ENCODE assay signal across 13 mouse cellular contexts in the genomic region with DNA sequence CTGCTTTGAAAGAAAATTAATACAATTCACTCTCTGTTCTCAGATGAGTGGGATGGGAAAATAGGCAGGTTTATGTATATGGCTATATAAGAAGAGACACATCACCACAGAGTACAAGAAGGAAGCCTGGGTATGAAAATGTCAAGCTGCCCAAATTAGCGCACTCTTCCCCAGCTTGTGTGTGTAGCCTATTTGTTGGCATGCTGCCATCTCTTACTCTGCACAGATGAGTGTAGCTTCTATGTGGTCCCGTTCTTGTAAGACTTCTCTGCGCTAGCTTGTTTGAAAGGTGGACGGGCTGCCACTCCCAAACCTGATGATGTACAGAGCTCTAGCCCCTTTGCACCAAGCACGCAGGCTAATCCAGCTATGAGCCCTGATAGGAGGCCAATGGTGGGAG.
DNase-seq lines count a peak whose midpoint lies in the region; ATAC-seq and TF ChIP-seq lines count a peak whose summit lies in the region.
"Had no signal": no experiment of that assay in that cellular context is flagged by ENCODE, and none has a peak within 500 bp of the region (broad histone marks: within the 10 kb centered on the region; RNA-seq: fewer than 3 reads in every experiment).

No protein-coding gene starts in this region.

- H3K27me3 ChIP-seq in hindbrain, embryonic 13.5 days = no peaks in the 10 kb centered on the region
- no peaks in the 10 kb centered on the region for H3K27me3 ChIP-seq in hindbrain, embryonic 11.5 days (ENCODE audit: control insufficient read depth, insufficient read depth, low read length)
- H3K27me3 ChIP-seq in limb, embryonic 14.5 days (ENCODE audit: control insufficient read depth, insufficient read depth, low read length) = no peaks in the 10 kb centered on the region
- H3K27me3 ChIP-seq in limb, embryonic 10.5 days (ENCODE audit: low read depth, poor library complexity, severe bottlenecking) = no peaks in the 10 kb centered on the region
- no peaks in the 10 kb centered on the region for H3K27me3 ChIP-seq in midbrain, embryonic 13.5 days
- H3K27me3 ChIP-seq: heart, embryonic 15.5 days had no signal

- H3K27ac ChIP-seq in hindbrain, embryonic 13.5 days = peak overlapping the region; percentile 61; the same call in 1 of the 2 replicates
- no peak overlapping the region for H3K27ac ChIP-seq in hindbrain, embryonic 11.5 days (ENCODE audit: low read depth, low read length)
- no peak overlapping the region for H3K27ac ChIP-seq in limb, embryonic 14.5 days (replicated peaks; ENCODE audit: low read depth, low read length)
- no peak overlapping the region for H3K27ac ChIP-seq in limb, embryonic 10.5 days
- peak overlapping the region; percentile 27; the same call in 1 of the 2 replicates for H3K27ac ChIP-seq in cortical plate, adult 2 months (ENCODE audit: insufficient read depth, low read length)
- no peak overlapping the region for H3K27ac ChIP-seq in midbrain, embryonic 13.5 days
- H3K27ac ChIP-seq: heart, embryonic 15.5 days had no signal

- TF ChIP-seq CTCF in cortical plate, adult 2 months (IDR thresholded peaks at IDR 0.05; ENCODE audit: extremely low read depth, insufficient read depth, low read length) = no peak

- TF ChIP-seq POLR2A in limb, embryonic 14.5 days (IDR thresholded peaks at IDR 0.05; ENCODE audit: borderline replicate concordance, extremely low read depth, insufficient read depth, insufficient read length) = no peak
- TF ChIP-seq POLR2A in cortical plate, adult 2 months (IDR thresholded peaks at IDR 0.05; ENCODE audit: extremely low read depth, insufficient read depth, low read length) = no peak

- H3K9me3 ChIP-seq in hindbrain, embryonic 13.5 days = no peaks in the 10 kb centered on the region
- H3K9me3 ChIP-seq in hindbrain, embryonic 11.5 days (ENCODE audit: control insufficient read depth, low read length) = no peaks in the 10 kb centered on the region
- H3K9me3 ChIP-seq in limb, embryonic 14.5 days (ENCODE audit: control insufficient read depth, low read length) = peaks cover 6% of the 10 kb centered on the region; the same call in 1 of the 2 replicates
- no peaks in the 10 kb centered on the region for H3K9me3 ChIP-seq in limb, embryonic 10.5 days (replicated peaks)
- H3K9me3 ChIP-seq in midbrain, embryonic 13.5 days = no peaks in the 10 kb centered on the region
- H3K9me3 ChIP-seq: heart, embryonic 15.5 days had no signal

- H3K4me2 ChIP-seq in hindbrain, embryonic 13.5 days = no peak overlapping the region
- H3K4me2 ChIP-seq in hindbrain, embryonic 11.5 days (replicated peaks; ENCODE audit: low read depth, low read length) = no peak overlapping the region
- H3K4me2 ChIP-seq in limb, embryonic 14.5 days (replicated peaks; ENCODE audit: low read depth, low read length, severe bottlenecking) = no peak overlapping the region
- H3K4me2 ChIP-seq in midbrain, embryonic 13.5 days (replicated peaks) = no peak overlapping the region
- H3K4me2 ChIP-seq: heart, embryonic 15.5 days; liver, embryonic 11.5 days had no signal

- no peak overlapping the region for H3K4me3 ChIP-seq in hindbrain, embryonic 13.5 days
- H3K4me3 ChIP-seq in hindbrain, embryonic 11.5 days (ENCODE audit: low read depth, low read length) = no peak overlapping the region
- no peak overlapping the region for H3K4me3 ChIP-seq in limb, embryonic 14.5 days (replicated peaks; ENCODE audit: low read length)
- no peak overlapping the region for H3K4me3 ChIP-seq in limb, embryonic 10.5 days
- no peak overlapping the region for H3K4me3 ChIP-seq in cortical plate, adult 2 months (ENCODE audit: insufficient read depth, low read length)
- H3K4me3 ChIP-seq in midbrain, embryonic 13.5 days (replicated peaks) = no peak overlapping the region
- H3K4me3 ChIP-seq: heart, embryonic 15.5 days had no signal

- H3K9ac ChIP-seq in hindbrain, embryonic 13.5 days = no peak overlapping the region
- no peak overlapping the region for H3K9ac ChIP-seq in hindbrain, embryonic 11.5 days (ENCODE audit: low read depth, low read length)
- no peak overlapping the region for H3K9ac ChIP-seq in limb, embryonic 14.5 days (ENCODE audit: low read depth, low read length, severe bottlenecking)
- H3K9ac ChIP-seq in midbrain, embryonic 13.5 days (replicated peaks) = no peak overlapping the region
- H3K9ac ChIP-seq: heart, embryonic 15.5 days had no signal

- H3K4me1 ChIP-seq in hindbrain, embryonic 13.5 days (replicated peaks) = peaks cover 27% of the 10 kb centered on the region
- no peaks in the 10 kb centered on the region for H3K4me1 ChIP-seq in hindbrain, embryonic 11.5 days (replicated peaks; ENCODE audit: control insufficient read depth, insufficient read depth, low read length)
- H3K4me1 ChIP-seq in limb, embryonic 14.5 days (ENCODE audit: control insufficient read depth, insufficient read depth, low read length) = peaks cover 12% of the 10 kb centered on the region; the same call in 1 of the 2 replicates
- peaks cover 22% of the 10 kb centered on the region for H3K4me1 ChIP-seq in limb, embryonic 10.5 days
- H3K4me1 ChIP-seq in cortical plate, adult 2 months (ENCODE audit: control insufficient read depth, insufficient read depth, low read length) = peaks cover 9% of the 10 kb centered on the region
- H3K4me1 ChIP-seq in midbrain, embryonic 13.5 days (replicated peaks) = peaks cover 23% of the 10 kb centered on the region

- 81% methylated on average over 5 of the region's 5 CpGs for WGBS in hindbrain, embryonic 13.5 days
- WGBS in hindbrain, embryonic 11.5 days = 91% methylated on average over 5 of the region's 5 CpGs
- 57% methylated on average over 5 of the region's 5 CpGs for WGBS in limb, embryonic 14.5 days
- WGBS in limb, embryonic 10.5 days = 92% methylated on average over 5 of the region's 5 CpGs
- 86% methylated on average over 5 of the region's 5 CpGs for WGBS in midbrain, embryonic 13.5 days

- ATAC-seq in hindbrain, embryonic 13.5 days (ENCODE audit: low FRiP score) = no peak
- no peak for ATAC-seq in hindbrain, embryonic 11.5 days (ENCODE audit: low FRiP score)
- ATAC-seq in limb, embryonic 14.5 days (ENCODE audit: low FRiP score, low read depth) = no peak
- 0 out of 2 replicates have a peak, but pooled peaks have one; percentile 48 for ATAC-seq in midbrain, embryonic 13.5 days
- ATAC-seq: inflammation-experienced regulatory T-cells, adult 6 months; lung, postnatal 0 days had no signal

- DNase-seq in hindbrain, embryonic 11.5 days (ENCODE audit: low spot score) = no peak
- DNase-seq in limb, embryonic 14.5 days (ENCODE audit: low spot score) = peak; percentile 54
- DNase-seq in limb, embryonic 10.5 days (ENCODE audit: low spot score) = no peak
- DNase-seq in spleen, postnatal 10 days (ENCODE audit: low spot score in 2 of 2) = no peak
- DNase-seq: adrenal gland, postnatal 25 days; heart, adult 11 months had no signal

- H3K36me3 ChIP-seq in hindbrain, embryonic 13.5 days = peaks cover 4% of the 10 kb centered on the region; the same call in 1 of the 2 replicates
- no peaks in the 10 kb centered on the region for H3K36me3 ChIP-seq in hindbrain, embryonic 11.5 days (ENCODE audit: control insufficient read depth, insufficient read depth, low read length)
- no peaks in the 10 kb centered on the region for H3K36me3 ChIP-seq in limb, embryonic 14.5 days (ENCODE audit: control insufficient read depth, insufficient read depth, low read length)
- no peaks in the 10 kb centered on the region for H3K36me3 ChIP-seq in limb, embryonic 10.5 days
- H3K36me3 ChIP-seq in midbrain, embryonic 13.5 days = no peaks in the 10 kb centered on the region
- H3K36me3 ChIP-seq: heart, embryonic 15.5 days had no signal

Comparison
In these comparisons a context has a peak if more than half of its experiments do, and no peak if none do; other contexts are left out.
1. H3K27ac ChIP-seq: peak in hindbrain, embryonic 13.5 days (single experiment) and cortical plate, adult 2 months (single experiment); none in hindbrain, embryonic 11.5 days (single experiment), limb, embryonic 14.5 days (single experiment), limb, embryonic 10.5 days (single experiment) and midbrain, embryonic 13.5 days (single experiment).